Comparison of ENCODE assay signal across 16 mouse cellular contexts in the genomic region with DNA sequence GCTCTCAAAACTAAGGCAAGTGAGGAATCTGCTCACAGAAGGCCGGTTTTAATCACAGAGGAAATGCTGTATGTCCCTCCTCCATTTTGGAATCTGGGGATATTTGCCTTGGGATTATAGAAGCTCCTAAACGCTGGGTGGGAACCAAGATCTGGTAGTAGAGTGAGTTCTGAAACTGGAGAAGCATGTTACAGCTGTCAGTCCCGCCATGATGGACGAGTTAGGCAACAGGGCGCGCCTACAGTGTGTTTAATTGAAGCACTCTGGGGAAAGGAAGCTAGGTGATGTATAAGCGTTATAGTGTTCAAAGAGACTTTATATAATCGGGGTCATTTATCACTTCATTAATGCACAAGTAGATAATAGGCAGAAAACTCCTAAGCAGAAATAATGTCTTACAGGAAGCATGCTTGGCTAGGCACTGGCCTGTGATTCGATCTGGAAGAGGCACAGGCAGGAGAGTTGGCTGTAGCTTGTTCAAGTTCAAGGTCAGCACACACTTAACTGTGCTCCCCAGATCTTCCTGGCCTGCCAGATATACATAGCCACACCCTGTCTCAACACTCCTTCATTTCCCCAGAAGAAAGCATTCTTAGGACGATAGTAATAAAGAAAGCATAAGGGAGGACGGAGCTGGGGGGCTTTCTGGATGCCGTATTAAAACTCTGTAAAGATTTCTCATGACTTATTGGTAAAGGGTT. TPM values are rescaled to one million over a fixed set of nuclear protein-coding genes. Genes with fewer than 3 reads are reported as not detected.
A peak's percentile ranks its signal among the peaks of the same experiment; 100 is the strongest.
DNase-seq lines count a peak whose midpoint lies in the region; ATAC-seq and TF ChIP-seq lines count a peak whose summit lies in the region.
"Had no signal": no experiment of that assay in that cellular context is flagged by ENCODE, and none has a peak within 500 bp of the region (broad histone marks: within the 10 kb centered on the region; RNA-seq: fewer than 3 reads in every experiment).

No protein-coding gene starts in this region.

- no peak for DNase-seq in kidney, adult 9 months
- peak; percentile 68 to 70 (median 70) for DNase-seq in liver, embryonic 14.5 days (ENCODE audit: low read depth in 3 of 3, low spot score in 3 of 3)
- DNase-seq in stomach, postnatal 0 days (ENCODE audit: low spot score): no peak
- DNase-seq in cerebellum, adult 11-12 months: no peak
- DNase-seq in left cerebral cortex, postnatal 25 days (ENCODE audit: low spot score in 2 of 2): no peak
- DNase-seq: adrenal gland, postnatal 14 days; cerebellum, postnatal 25 days; layer of hippocampus, postnatal 36 days; lung, embryonic 14.5 days had no signal

- no peak overlapping the region for H3K4me2 ChIP-seq in kidney, embryonic 15.5 days
- H3K4me2 ChIP-seq in liver, embryonic 14.5 days (ENCODE audit: low read depth): peak overlapping the region; percentile 63
- H3K4me2 ChIP-seq in stomach, postnatal 0 days (replicated peaks; ENCODE audit: low read depth): no peak overlapping the region
- H3K4me2 ChIP-seq in heart, embryonic 12.5 days: no peak overlapping the region
- H3K4me2 ChIP-seq: hindbrain, embryonic 12.5 days; lung, embryonic 14.5 days; neural tube, embryonic 13.5 days had no signal

- intact Hi-C loops in left cerebral cortex, postnatal 25 days (cut with DNase I): no loop called here

- peak; percentile 49; the same call in 1 of the 2 replicates for ATAC-seq in kidney, embryonic 15.5 days (replicated peaks; ENCODE audit: low FRiP score)
- peak; percentile 25; the same call in 1 of the 2 replicates for ATAC-seq in common myeloid progenitor, adult 5-6 weeks (replicated peaks; ENCODE audit: low read depth, poor library complexity, severe bottlenecking)
- peak; percentile 98 for ATAC-seq in liver, embryonic 14.5 days (ENCODE audit: insufficient read depth)
- ATAC-seq in stomach, postnatal 0 days (ENCODE audit: low FRiP score, low TSS enrichment): peak; percentile 40; the same call in 1 of the 2 replicates
- ATAC-seq in heart, embryonic 12.5 days (ENCODE audit: insufficient number of reproducible peaks, low FRiP score): no peak

- no peak for TF ChIP-seq CTCF in liver, embryonic 14.5 days (IDR thresholded peaks at IDR 0.05; ENCODE audit: low read depth)
- TF ChIP-seq CTCF in stomach, postnatal 0 days (IDR thresholded peaks at IDR 0.05; ENCODE audit: low read depth): no peak

- H3K4me1 ChIP-seq in kidney, embryonic 15.5 days: peaks cover 23% of the 10 kb centered on the region
- peaks cover 35 to 38% of the 10 kb centered on the region in 2 experiments for H3K4me1 ChIP-seq in liver, embryonic 14.5 days (replicated peaks; ENCODE audit: control insufficient read depth in 2 of 2, insufficient read depth in 2 of 2, low read length in 1 of 2)
- H3K4me1 ChIP-seq in stomach, postnatal 0 days (replicated peaks; ENCODE audit: control insufficient read depth, insufficient read depth): 0 out of 2 replicates have a peak, but pooled peaks cover 3% of the 10 kb centered on the region
- 0 out of 2 replicates have a peak, but pooled peaks cover 5% of the 10 kb centered on the region for H3K4me1 ChIP-seq in heart, embryonic 12.5 days (replicated peaks)
- H3K4me1 ChIP-seq: hindbrain, embryonic 12.5 days; neural tube, embryonic 13.5 days had no signal

- no peaks in the 10 kb centered on the region for H3K9me3 ChIP-seq in kidney, embryonic 15.5 days (replicated peaks)
- no peaks in the 10 kb centered on the region for H3K9me3 ChIP-seq in liver, embryonic 14.5 days (ENCODE audit: control insufficient read depth, low read length)
- no peaks in the 10 kb centered on the region for H3K9me3 ChIP-seq in stomach, postnatal 0 days (ENCODE audit: control insufficient read depth, low read length)
- H3K9me3 ChIP-seq in heart, embryonic 12.5 days (replicated peaks): no peaks in the 10 kb centered on the region
- H3K9me3 ChIP-seq: embryonic facial prominence, embryonic 10.5 days; hindbrain, embryonic 12.5 days; limb, embryonic 10.5 days; neural tube, embryonic 13.5 days had no signal

- WGBS in kidney, embryonic 15.5 days: 65% methylated on average over 12 of the region's 12 CpGs
- WGBS in liver, embryonic 14.5 days (ENCODE audit: insufficient replicate concordance): 57% methylated on average over 12 of the region's 12 CpGs
- WGBS in stomach, postnatal 0 days: 55% methylated on average over 12 of the region's 12 CpGs
- WGBS in heart, embryonic 12.5 days: 81% methylated on average over 12 of the region's 12 CpGs

- no peak overlapping the region for H3K27ac ChIP-seq in kidney, embryonic 15.5 days
- peak overlapping the region; percentile 80 for H3K27ac ChIP-seq in liver, embryonic 14.5 days
- H3K27ac ChIP-seq in stomach, postnatal 0 days (replicated peaks): peak overlapping the region; percentile 31; the same call in 1 of the 2 replicates
- H3K27ac ChIP-seq in heart, embryonic 12.5 days (ENCODE audit: poor library complexity, severe bottlenecking): no peak overlapping the region
- H3K27ac ChIP-seq: embryonic facial prominence, embryonic 10.5 days; hindbrain, embryonic 12.5 days; limb, embryonic 10.5 days; neural tube, embryonic 13.5 days had no signal

- H3K4me3 ChIP-seq in kidney, embryonic 15.5 days (replicated peaks): no peak overlapping the region
- peak overlapping the region in 1 of 2 experiments; percentile 32; a peak in 2 of 4 replicates for H3K4me3 ChIP-seq in liver, embryonic 14.5 days (ENCODE audit: insufficient read depth in 1 of 2, low read depth in 2 of 2, low read length in 2 of 2)
- no peak overlapping the region for H3K4me3 ChIP-seq in stomach, postnatal 0 days (ENCODE audit: low read depth, low read length)
- H3K4me3 ChIP-seq in heart, embryonic 12.5 days: no peak overlapping the region
- H3K4me3 ChIP-seq: embryonic facial prominence, embryonic 10.5 days; hindbrain, embryonic 12.5 days; limb, embryonic 10.5 days; neural tube, embryonic 13.5 days had no signal

- TF ChIP-seq EP300 in liver, embryonic 14.5 days (IDR thresholded peaks at IDR 0.05; ENCODE audit: low read depth): peak; percentile 88
- TF ChIP-seq EP300 in stomach, postnatal 0 days (optimal IDR thresholded peaks at IDR 0.05): peak; percentile 74

- peaks cover 5% of the 10 kb centered on the region; the same call in 1 of the 2 replicates for H3K36me3 ChIP-seq in kidney, embryonic 15.5 days
- no peaks in the 10 kb centered on the region for H3K36me3 ChIP-seq in liver, embryonic 14.5 days (replicated peaks; ENCODE audit: control insufficient read depth, insufficient read depth, low read depth)
- H3K36me3 ChIP-seq in stomach, postnatal 0 days (ENCODE audit: control insufficient read depth, insufficient read depth, low read length): no peaks in the 10 kb centered on the region
- H3K36me3 ChIP-seq in heart, embryonic 12.5 days: peaks cover 8% of the 10 kb centered on the region
- H3K36me3 ChIP-seq: hindbrain, embryonic 12.5 days; neural tube, embryonic 13.5 days had no signal

- H3K9ac ChIP-seq in kidney, embryonic 15.5 days: no peak overlapping the region
- H3K9ac ChIP-seq in liver, embryonic 14.5 days (replicated peaks): peak overlapping the region; percentile 65
- H3K9ac ChIP-seq in stomach, postnatal 0 days (ENCODE audit: low read length): no peak overlapping the region
- H3K9ac ChIP-seq in heart, embryonic 12.5 days: no peak overlapping the region
- H3K9ac ChIP-seq: hindbrain, embryonic 12.5 days; lung, embryonic 14.5 days; neural tube, embryonic 13.5 days had no signal

- no peaks in the 10 kb centered on the region for H3K27me3 ChIP-seq in kidney, embryonic 15.5 days
- no peaks in the 10 kb centered on the region for H3K27me3 ChIP-seq in liver, embryonic 14.5 days (ENCODE audit: control insufficient read depth, insufficient read depth, low read length)
- no peaks in the 10 kb centered on the region for H3K27me3 ChIP-seq in stomach, postnatal 0 days (ENCODE audit: control insufficient read depth, insufficient read depth, low read length)
- no peaks in the 10 kb centered on the region for H3K27me3 ChIP-seq in heart, embryonic 12.5 days (replicated peaks)
- H3K27me3 ChIP-seq: hindbrain, embryonic 12.5 days; neural tube, embryonic 13.5 days had no signal

RNA-seq across cellular contexts. Expression of a gene that starts 21.4 kb away (rescaled TPM):
- polyA plus RNA-seq in kidney, embryonic 15.5 days (2015; fragmentation: Nextera tagmentation; extraction: Ambion mirVana): 5.0 and 5.5 TPM in 2 replicates
- total RNA-seq in common myeloid progenitor, adult 5-6 weeks (2017): 24.7 and 25.5 TPM in 2 replicates
- polyA plus RNA-seq in liver, embryonic 14.5 days (2012; rRNA removed): 3.3 and 4.9 TPM in 2 replicates
- 8.3 and 9.9 TPM in 2 replicates for polyA plus RNA-seq in liver, embryonic 14.5 days (2014; fragmentation: Nextera tagmentation; extraction: Ambion mirVana)
- polyA plus RNA-seq in stomach, postnatal 0 days (2015; fragmentation: Nextera tagmentation; extraction: Ambion mirVana): 0.63 and 1.1 TPM in 2 replicates
- 5.7 and 6.8 TPM in 2 replicates for polyA plus RNA-seq in heart, embryonic 12.5 days (2016; fragmentation: Nextera tagmentation; extraction: Ambion mirVana)
- total RNA-seq in left cerebral cortex, postnatal 25 days (2021): under 1 TPM; 0.09 to 0.25 TPM

RNA-seq across cellular contexts. Expression of a gene that starts 29.6 kb away (rescaled TPM):
- polyA plus RNA-seq in kidney, embryonic 15.5 days (2015; fragmentation: Nextera tagmentation; extraction: Ambion mirVana): 15.7 and 16.0 TPM in 2 replicates
- total RNA-seq in common myeloid progenitor, adult 5-6 weeks (2017): 10.0 and 11.6 TPM in 2 replicates
- polyA plus RNA-seq in liver, embryonic 14.5 days (2012; rRNA removed): 2.2 and 3.5 TPM in 2 replicates
- 4.4 and 5.2 TPM in 2 replicates for polyA plus RNA-seq in liver, embryonic 14.5 days (2014; fragmentation: Nextera tagmentation; extraction: Ambion mirVana)
- polyA plus RNA-seq in stomach, postnatal 0 days (2015; fragmentation: Nextera tagmentation; extraction: Ambion mirVana): 7.7 and 9.0 TPM in 2 replicates
- 12.5 and 12.8 TPM in 2 replicates for polyA plus RNA-seq in heart, embryonic 12.5 days (2016; fragmentation: Nextera tagmentation; extraction: Ambion mirVana)
- 1 to 10 TPM; 8.5 to 9.1 TPM for total RNA-seq in left cerebral cortex, postnatal 25 days (2021)

Comparison
In these comparisons a context has a peak if more than half of its experiments do, and no peak if none do; other contexts are left out.
1. H3K27ac ChIP-seq: peak in liver, embryonic 14.5 days (single experiment) and stomach, postnatal 0 days (single experiment); none in kidney, embryonic 15.5 days (single experiment) and heart, embryonic 12.5 days (single experiment).
2. DNase-seq: peak in liver, embryonic 14.5 days (3 of 3); none in kidney, adult 9 months (single experiment), stomach, postnatal 0 days (single experiment), cerebellum, adult 11-12 months (single experiment) and left cerebral cortex, postnatal 25 days (0 of 2).